Mouse (Mus musculus) forebrain, embryonic 11.5 days (tissue): ENCODE measurements around the gene AL732309.1. TPM values are rescaled to one million over a fixed set of nuclear protein-coding genes. Genes with fewer than 3 reads are reported as not detected.
A peak's percentile ranks its signal among the peaks of the same experiment; 100 is the strongest.

Source experiments
- ATAC-seq: fragments of 200-750 bp; cut with Nextera tagmentation; replicated peaks from 2 replicates; pipeline ENCODE4 v1.8.0; 2017; ENCODE audit warnings: moderate TSS enrichment; ENCODE audit not compliant: low FRiP score
- DNase-seq: peaks from one replicate; pipeline ENCODE4 v3.0.0-alpha.2; 2017; ENCODE audit warnings: low spot score
- H3K27ac ChIP-seq: fragments of 300-500 bp; sonication (generic); 2 replicates; pipeline ENCODE4 v1.5.1; 2014; ENCODE audit warnings: low read depth, low read length
- H3K27me3 ChIP-seq: fragments of 300-500 bp; sonication (generic); 2 replicates; pipeline ENCODE4 v1.6.1; 2014; ENCODE audit warnings: mild to moderate bottlenecking, low read length, mixed read lengths; ENCODE audit not compliant: control insufficient read depth, insufficient read depth
- H3K36me3 ChIP-seq: fragments of 300-500 bp; sonication (generic); 2 replicates; pipeline ENCODE4 v1.6.1; 2014; ENCODE audit warnings: mild to moderate bottlenecking, low read length, moderate library complexity, mixed read lengths; ENCODE audit not compliant: control insufficient read depth, insufficient read depth
- H3K4me1 ChIP-seq: fragments of 300-500 bp; sonication (generic); replicated peaks from 2 replicates; pipeline ENCODE4 v1.6.1; 2014; ENCODE audit warnings: low read length, mixed read lengths; ENCODE audit not compliant: control insufficient read depth, insufficient read depth
- H3K4me2 ChIP-seq: fragments of 300-500 bp; sonication (generic); 2 replicates; pipeline ENCODE4 v1.6.1; 2014; ENCODE audit warnings: low read depth, mild to moderate bottlenecking, low read length, moderate library complexity, mixed read lengths; ENCODE audit not compliant: severe bottlenecking
- H3K4me3 ChIP-seq: fragments of 300-500 bp; sonication (generic); 2 replicates; pipeline ENCODE4 v1.5.1; 2014; ENCODE audit warnings: low read depth, low read length
- H3K9ac ChIP-seq: fragments of 300-500 bp; sonication (generic); 2 replicates; pipeline ENCODE4 v1.6.1; 2014; ENCODE audit warnings: low read length
- H3K9me3 ChIP-seq: fragments of 300-500 bp; sonication (generic); 2 replicates; pipeline ENCODE4 v1.6.1; 2016; ENCODE audit warnings: low read length, mixed read lengths; ENCODE audit not compliant: control insufficient read depth
- WGBS: fragments of 180-500 bp; shearing (Covaris S2); extraction: QIAGEN DNeasy Blood & Tissue Kit; methylation state at CpG from one replicate; pipeline ENCODE4 v1.1.7; 2014; 5-methylcytosine and 5-hydroxymethylcytosine counted together
- polyA plus RNA-seq: library from polyadenylated mRNA; unstranded; fragments of >200 nt; fragmentation: Nextera tagmentation; extraction: Ambion mirVana; gene quantifications from 2 replicates; pipeline ENCODE4 v1.2.1, GENCODE M21; 2014

The AL732309.1 gene
- polyA plus RNA-seq, 1 experiment from 2014 or later = 5.1 TPM

DNA sequence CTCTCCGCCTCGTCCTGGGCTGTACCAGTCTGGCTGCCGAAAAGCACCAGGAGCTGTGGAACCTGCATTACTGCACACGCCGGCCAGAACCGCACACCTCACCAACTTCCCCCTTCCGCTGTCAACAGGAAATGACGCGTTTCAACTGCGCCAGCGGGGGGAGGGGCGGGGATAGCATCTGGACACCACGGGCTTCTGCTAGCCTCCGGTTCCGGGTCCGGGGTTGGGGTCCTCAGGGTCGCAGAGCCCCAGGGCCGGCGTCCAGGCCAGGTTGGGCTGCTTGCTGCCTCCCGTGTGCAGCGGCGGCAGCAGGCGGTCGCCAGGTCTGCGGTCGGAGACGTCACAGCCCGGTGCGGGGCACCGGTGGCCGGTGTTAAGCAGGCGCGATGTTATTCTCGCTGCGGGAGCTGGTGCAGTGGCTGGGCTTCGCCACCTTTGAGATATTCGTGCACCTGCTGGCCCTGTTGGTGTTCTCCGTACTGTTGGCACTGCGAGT lies 8.7 kb upstream of the AL732309.1 start, which contains the start of gene Tmem203:
Gene Tmem203 (plus strand): TSS at position 156 of the 496 bp plus-strand sequence.
- Histone ChIP-seq H3K4me1 (peaks cover 11% of the 10 kb centered on the region), H3K4me3 (peak within 1 kb of the TSS; percentile 97), H3K9me3 (no peaks in the 10 kb centered on the region), H3K4me2 (peak within 1 kb of the TSS; percentile 95), H3K27me3 (no peaks in the 10 kb centered on the region), H3K27ac (peak within 1 kb of the TSS; percentile 37), H3K9ac (peak within 1 kb of the TSS; percentile 83), H3K36me3 (no peaks in the 10 kb centered on the region)
- DNase-seq (peak; percentile 97), ATAC-seq (peak; percentile 94)
- under 1% methylated on average over 39 of the region's 39 CpGs for WGBS

DNA sequence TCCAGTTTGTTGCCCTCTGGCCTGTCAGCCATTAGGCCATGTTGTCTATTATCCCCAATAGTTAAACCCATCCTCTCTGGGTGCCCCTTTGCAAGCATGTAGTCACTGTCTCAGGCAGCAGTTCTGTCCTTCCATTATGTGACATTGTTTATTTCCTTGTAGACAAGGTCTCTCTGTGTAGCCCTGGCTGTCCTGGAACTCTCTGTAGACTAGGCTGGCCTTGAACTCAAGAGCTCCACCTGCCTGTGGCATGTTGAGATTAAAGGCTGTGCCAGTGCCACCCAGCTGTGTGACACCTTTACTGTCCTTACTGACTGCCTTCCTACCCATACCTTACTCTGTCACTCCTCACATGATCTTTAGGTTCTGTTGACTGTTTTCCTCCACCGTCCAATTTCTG lies 5.7 kb upstream of the AL732309.1 start:
- no peak for ATAC-seq
- no peak overlapping the region for H3K9ac ChIP-seq
- no peak overlapping the region for H3K27ac ChIP-seq
- no peaks in the 10 kb centered on the region for H3K9me3 ChIP-seq
- no peak overlapping the region for H3K4me3 ChIP-seq
- peaks cover 11% of the 10 kb centered on the region for H3K4me1 ChIP-seq
- no peaks in the 10 kb centered on the region for H3K27me3 ChIP-seq
- no peak for DNase-seq
- H3K4me2 ChIP-seq = no peak overlapping the region
- H3K36me3 ChIP-seq = peaks cover 3% of the 10 kb centered on the region; the same call in 1 of the 2 replicates
- WGBS = 85% methylated on average over 1 of the region's 1 CpGs

DNA sequence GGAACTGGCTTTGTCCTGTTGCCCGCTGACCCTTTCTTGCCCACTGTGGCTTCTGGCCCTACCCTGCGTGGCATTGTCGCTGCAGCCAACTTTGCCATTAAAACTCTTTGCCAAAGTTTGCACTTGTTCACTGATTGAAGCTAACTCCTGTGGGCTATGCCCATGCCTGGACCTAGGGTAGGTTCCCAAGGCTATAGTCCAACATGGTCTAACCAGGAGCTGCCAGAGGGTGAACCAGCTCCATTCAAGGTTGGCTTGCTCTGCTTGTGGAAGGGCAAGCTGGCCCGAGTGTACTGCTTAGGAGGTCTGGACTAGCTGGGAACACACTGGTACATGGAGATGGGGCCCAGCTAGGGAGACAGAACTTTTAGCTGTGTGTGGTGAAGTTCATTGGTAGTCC lies 2.5 kb downstream of the AL732309.1 start:
- peaks cover 6% of the 10 kb centered on the region; the same call in 1 of the 2 replicates for H3K27me3 ChIP-seq
- H3K4me3 ChIP-seq = no peak overlapping the region
- ATAC-seq = no peak
- no peaks in the 10 kb centered on the region; the same call in 1 of the 2 replicates for H3K4me1 ChIP-seq
- DNase-seq = no peak
- no peaks in the 10 kb centered on the region for H3K9me3 ChIP-seq
- no peak overlapping the region for H3K27ac ChIP-seq
- H3K4me2 ChIP-seq = no peak overlapping the region
- no peak overlapping the region for H3K9ac ChIP-seq
- 94% methylated on average over 4 of the region's 4 CpGs for WGBS
- H3K36me3 ChIP-seq = no peaks in the 10 kb centered on the region; the same call in 1 of the 2 replicates

- H3K4me3 ChIP-seq = no peak overlapping the region; the same call in 1 of the 2 replicates
- H3K9ac ChIP-seq = no peak overlapping the region
- H3K27me3 ChIP-seq = peaks cover 6% of the 10 kb centered on the region; the same call in 1 of the 2 replicates
- WGBS = 77% methylated on average over 8 of the region's 8 CpGs
- no peaks in the 10 kb centered on the region for H3K9me3 ChIP-seq
- no peak overlapping the region for H3K27ac ChIP-seq
- H3K4me1 ChIP-seq = no peaks in the 10 kb centered on the region; the same call in 1 of the 2 replicates
- no peaks in the 10 kb centered on the region; the same call in 1 of the 2 replicates for H3K36me3 ChIP-seq
- DNase-seq (no peak), ATAC-seq (no peak)
- 0 out of 2 replicates have a peak overlapping the region, but pooled peaks have one; percentile 97 for H3K4me2 ChIP-seq
These were observed 3.3 kb downstream of the AL732309.1 start for GRCm38 (mm10) chr2:25243342-25243741.

GRCm38 (mm10) chr2:25242101-25242506 lies 4.6 kb downstream of the AL732309.1 start, which contains the start of the genes Rnf208 and Cysrt1:
Gene Rnf208 (plus strand): TSS chr2:25242255.
Gene Cysrt1 (minus strand): TSS chr2:25242452.
- no peak within 1 kb of the TSS for H3K27ac ChIP-seq
- under 1% methylated on average over 46 of the region's 59 CpGs for WGBS
- H3K9me3 ChIP-seq = no peaks in the 10 kb centered on the region
- no peaks in the 10 kb centered on the region for H3K36me3 ChIP-seq
- H3K4me2 ChIP-seq = peak within 1 kb of the TSS; percentile 97
- peak within 1 kb of the TSS; percentile 63 for H3K4me3 ChIP-seq
- H3K4me1 ChIP-seq = no peaks in the 10 kb centered on the region; the same call in 1 of the 2 replicates
- H3K9ac ChIP-seq = peak within 1 kb of the TSS; percentile 75
- DNase-seq (peak; percentile 67), ATAC-seq (peak; percentile 53; the same call in 1 of the 2 replicates)
- H3K27me3 ChIP-seq = peaks cover 6% of the 10 kb centered on the region; the same call in 1 of the 2 replicates

GRCm38 (mm10) chr2:25241438-25241775 lies 5.3 kb downstream of the AL732309.1 start:
- DNase-seq = no peak
- H3K4me2 ChIP-seq = peak overlapping the region; percentile 97

DNA sequence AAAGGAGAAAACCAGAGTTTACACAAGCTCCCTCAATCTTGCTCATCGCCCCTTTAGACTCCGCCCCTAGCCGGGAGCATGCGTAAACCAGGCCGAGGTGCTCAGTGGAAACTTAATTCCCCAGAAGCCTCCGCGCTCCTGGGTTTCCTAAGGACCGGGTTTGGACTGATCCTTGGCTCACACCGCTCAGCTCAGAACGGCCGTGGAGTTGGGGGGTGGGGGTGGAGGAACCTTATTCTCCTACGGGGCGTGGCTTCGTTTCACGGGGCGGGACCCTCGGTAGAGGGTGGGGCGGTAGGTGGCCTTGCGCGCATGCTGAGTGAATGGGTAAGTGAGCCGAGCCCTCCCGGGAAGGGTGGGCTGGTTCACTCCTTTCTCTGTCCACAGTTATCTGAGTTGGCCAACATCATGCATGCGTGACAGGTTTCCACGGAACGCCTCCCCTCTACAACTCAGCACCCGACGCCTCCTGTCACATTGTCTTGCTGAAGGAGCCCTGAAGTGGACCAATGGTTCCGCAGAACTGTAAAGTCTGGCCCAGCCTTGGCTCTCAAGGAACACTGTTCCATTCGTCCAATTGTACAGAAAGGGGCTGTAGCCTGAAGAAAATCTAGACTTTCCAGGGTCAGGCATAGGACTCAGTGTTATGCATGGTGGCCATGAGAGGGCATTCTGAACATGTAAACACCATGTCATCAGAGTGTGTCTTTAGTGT lies 5.8 kb downstream of the AL732309.1 start:
- Histone ChIP-seq H3K27me3 (peaks cover 6% of the 10 kb centered on the region; the same call in 1 of the 2 replicates), H3K27ac (no peak overlapping the region), H3K4me2 (peak overlapping the region; percentile 97), H3K36me3 (no peaks in the 10 kb centered on the region), H3K9me3 (no peaks in the 10 kb centered on the region), H3K4me1 (no peaks in the 10 kb centered on the region; the same call in 1 of the 2 replicates), H3K9ac (peak overlapping the region; percentile 43; the same call in 1 of the 2 replicates), H3K4me3 (peak overlapping the region; percentile 28)
- 1% methylated on average over 29 of the region's 29 CpGs for WGBS
- peak; percentile 72 for ATAC-seq
- peak; percentile 82 for DNase-seq

More at GRCm38 (mm10) chr2:25241438-25241775, 5.3 kb downstream of the AL732309.1 start:
- Histone ChIP-seq H3K9me3 (no peaks in the 10 kb centered on the region), H3K9ac (no peak overlapping the region), H3K4me1 (no peaks in the 10 kb centered on the region; the same call in 1 of the 2 replicates), H3K27ac (no peak overlapping the region), H3K4me3 (peak overlapping the region; percentile 63), H3K27me3 (peaks cover 6% of the 10 kb centered on the region; the same call in 1 of the 2 replicates), H3K36me3 (no peaks in the 10 kb centered on the region)
- 14% methylated on average over 6 of the region's 6 CpGs for WGBS
- peak; percentile 43 for ATAC-seq

DNA sequence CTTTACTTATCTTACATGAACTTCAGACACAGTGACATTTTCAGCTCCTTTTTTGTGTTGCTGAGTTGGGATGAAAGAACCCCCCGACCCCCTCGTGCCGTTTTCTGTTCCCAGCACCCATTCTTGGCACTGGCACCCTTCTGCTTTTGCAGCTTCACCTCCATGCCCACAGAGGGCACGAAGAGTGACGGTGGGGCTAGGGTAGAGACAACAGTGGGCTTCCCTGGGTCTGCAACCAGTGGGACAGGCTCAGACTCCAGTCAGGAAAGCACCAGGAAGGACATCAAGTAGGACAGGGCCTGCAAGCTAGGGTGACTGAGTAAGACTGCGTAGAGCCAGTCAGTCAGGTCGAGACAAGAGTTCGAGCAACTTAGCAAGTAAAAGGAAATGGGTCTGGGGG lies 6.4 kb downstream of the AL732309.1 start:
- DNase-seq (no peak), ATAC-seq (peak; percentile 10)
- Histone ChIP-seq H3K4me2 (peak overlapping the region; percentile 97), H3K27ac (no peak overlapping the region), H3K36me3 (no peaks in the 10 kb centered on the region), H3K9ac (0 out of 2 replicates have a peak overlapping the region, but pooled peaks have one; percentile 43), H3K4me3 (no peak overlapping the region), H3K9me3 (no peaks in the 10 kb centered on the region), H3K4me1 (no peaks in the 10 kb centered on the region; the same call in 1 of the 2 replicates), H3K27me3 (peaks cover 6% of the 10 kb centered on the region; the same call in 1 of the 2 replicates)
- WGBS = 49% methylated on average over 8 of the region's 8 CpGs
